ENCODE assay signal across 9 mouse cellular contexts in genomic region chr6:114901921-114902320, GRCm38 (mm10).
A peak's percentile ranks its signal among the peaks of the same experiment; 100 is the strongest.
DNase-seq lines count a peak whose midpoint lies in the region; ATAC-seq and TF ChIP-seq lines count a peak whose summit lies in the region.
"Had no signal": no experiment of that assay in that cellular context is flagged by ENCODE, and none has a peak within 500 bp of the region (broad histone marks: within the 10 kb centered on the region; RNA-seq: fewer than 3 reads in every experiment).

No protein-coding gene starts in this region.

- peak; percentile 9; the same call in 1 of the 2 replicates for ATAC-seq in G1E (ENCODE audit: extremely low read depth, insufficient number of reproducible peaks, low FRiP score, poor library complexity, severe bottlenecking)
- ATAC-seq in liver, embryonic 16.5 days (ENCODE audit: low read depth), result peak; percentile 47; the same call in 1 of the 2 replicates

- H3K9me3 ChIP-seq in G1E (replicated peaks), result no peaks in the 10 kb centered on the region
- no peaks in the 10 kb centered on the region for H3K9me3 ChIP-seq in hindbrain, embryonic 10.5 days
- no peaks in the 10 kb centered on the region for H3K9me3 ChIP-seq in liver, embryonic 16.5 days (replicated peaks; ENCODE audit: control insufficient read depth, low read length)

- H3K36me3 ChIP-seq in G1E (replicated peaks), result peaks cover 66% of the 10 kb centered on the region
- H3K36me3 ChIP-seq in hindbrain, embryonic 10.5 days, result peaks cover 32% of the 10 kb centered on the region
- H3K36me3 ChIP-seq in liver, embryonic 16.5 days (ENCODE audit: control insufficient read depth, insufficient read depth), result no peaks in the 10 kb centered on the region

- WGBS in hindbrain, embryonic 10.5 days, result 27% methylated on average over 4 of the region's 4 CpGs
- 27% methylated on average over 4 of the region's 4 CpGs for WGBS in liver, embryonic 16.5 days (ENCODE audit: insufficient replicate concordance)

- intact Hi-C loops in gastrocnemius, adult 2 months (cut with DNase I), result no loop called here

- peak overlapping the region; percentile 50; the same call in 1 of the 2 replicates for H3K4me2 ChIP-seq in liver, embryonic 16.5 days (ENCODE audit: low read depth, low read length)

- no peaks in the 10 kb centered on the region for H3K27me3 ChIP-seq in G1E (ENCODE audit: insufficient read depth, low read length)
- no peaks in the 10 kb centered on the region for H3K27me3 ChIP-seq in hindbrain, embryonic 10.5 days (ENCODE audit: insufficient read depth, poor library complexity, severe bottlenecking)
- no peaks in the 10 kb centered on the region for H3K27me3 ChIP-seq in liver, embryonic 16.5 days (ENCODE audit: control insufficient read depth, insufficient read depth, low read depth, low read length)

- TF ChIP-seq CTCF in gastrocnemius, adult 2 months (IDR thresholded peaks at IDR 0.05), result no peak
- no peak for TF ChIP-seq CTCF in G1E (IDR thresholded peaks at IDR 0.05; ENCODE audit: low read depth, low read length)

- no peak for DNase-seq in gastrocnemius, adult 2 months
- no peak for DNase-seq in gastrocnemius, adult 18-20 months (ENCODE audit: low spot score)
- DNase-seq in G1E (ENCODE audit: low spot score), result no peak
- no peak for DNase-seq in hindbrain, embryonic 10.5 days (ENCODE audit: low spot score)
- DNase-seq in adrenal gland, postnatal 10 days, result no peak
- no peak for DNase-seq in kidney, postnatal 14 days
- DNase-seq in layer of hippocampus, adult 9-10 months (ENCODE audit: low spot score), result no peak
- DNase-seq: cerebellum, postnatal 10 days had no signal

- peak overlapping the region; percentile 70 for H3K27ac ChIP-seq in gastrocnemius, adult 2 months
- peak overlapping the region; percentile 82 for H3K27ac ChIP-seq in hindbrain, embryonic 10.5 days
- peak overlapping the region; percentile 82 for H3K27ac ChIP-seq in liver, embryonic 16.5 days (ENCODE audit: low read length)

- H3K4me1 ChIP-seq in G1E (ENCODE audit: insufficient read depth, low read depth, low read length), result peaks cover 84% of the 10 kb centered on the region
- H3K4me1 ChIP-seq in hindbrain, embryonic 10.5 days (replicated peaks), result peaks cover 82% of the 10 kb centered on the region
- H3K4me1 ChIP-seq in liver, embryonic 16.5 days (ENCODE audit: control insufficient read depth, low read depth, low read length), result peaks cover 55% of the 10 kb centered on the region

- peak overlapping the region; percentile 31 for H3K4me3 ChIP-seq in gastrocnemius, adult 2 months
- H3K4me3 ChIP-seq in G1E (ENCODE audit: low read depth, low read length), result peak overlapping the region; percentile 63; the same call in 1 of the 2 replicates
- H3K4me3 ChIP-seq in hindbrain, embryonic 10.5 days, result peak overlapping the region; percentile 32; the same call in 1 of the 2 replicates
- no peak overlapping the region for H3K4me3 ChIP-seq in liver, embryonic 16.5 days (ENCODE audit: low read depth, low read length)

- peak overlapping the region; percentile 24 for H3K9ac ChIP-seq in liver, embryonic 16.5 days (ENCODE audit: low read depth, low read length)
